Mouse (Mus musculus) intestine, postnatal 0 days (tissue): ENCODE measurements at regions not wholly inside any gene's neighbourhood (a gene's known extent, or its start where the extent isn't known, plus 50 kb on each side); places are given as distances from the start of the nearest gene placed in this dataset.

Experiments used
- ATAC-seq: fragments of 200-750 bp; cut with Nextera tagmentation; 2 replicates; pipeline ENCODE4 v1.8.0; 2017; ENCODE audit warnings: mild to moderate bottlenecking, moderate TSS enrichment, moderate library complexity
- H3K27ac ChIP-seq: fragments of 300-500 bp; sonication (generic); 2 replicates; pipeline ENCODE4 v1.5.1; 2014; ENCODE audit warnings: mild to moderate bottlenecking, low read depth, low read length, moderate library complexity
- H3K27me3 ChIP-seq: fragments of 300-500 bp; sonication (generic); replicated peaks from 2 replicates; pipeline ENCODE4 v1.6.1; 2014; ENCODE audit warnings: low read length, mixed read lengths; ENCODE audit not compliant: control insufficient read depth, insufficient read depth
- H3K36me3 ChIP-seq: fragments of 300-500 bp; sonication (generic); 2 replicates; pipeline ENCODE4 v1.6.1; 2014; ENCODE audit warnings: mild to moderate bottlenecking, moderate library complexity; ENCODE audit not compliant: control insufficient read depth, insufficient read depth
- H3K4me1 ChIP-seq: fragments of 300-500 bp; sonication (generic); replicated peaks from 2 replicates; pipeline ENCODE4 v1.6.1; 2014; ENCODE audit warnings: antibody characterized with exemption, low read length, mixed read lengths; ENCODE audit not compliant: control insufficient read depth, insufficient read depth
- H3K4me2 ChIP-seq: fragments of 300-500 bp; sonication (generic); replicated peaks from 2 replicates; pipeline ENCODE4 v1.6.1; 2014; ENCODE audit warnings: low read depth, mild to moderate bottlenecking, moderate library complexity
- H3K4me3 ChIP-seq: fragments of 300-500 bp; sonication (generic); 2 replicates; pipeline ENCODE4 v1.5.1; 2014; ENCODE audit warnings: low read depth, low read length
- H3K9ac ChIP-seq: fragments of 300-500 bp; sonication (generic); 2 replicates; pipeline ENCODE4 v1.6.1; 2014; ENCODE audit warnings: mild to moderate bottlenecking, low read depth, low read length
- H3K9me3 ChIP-seq: fragments of 300-500 bp; sonication (generic); 2 replicates; pipeline ENCODE4 v1.6.1; 2016; ENCODE audit warnings: mixed run types; ENCODE audit not compliant: control insufficient read depth
- CTCF ChIP-seq: sonication (generic); IDR thresholded peaks from 2 replicates; pipeline ENCODE4 v1.5.1; 2016; ENCODE audit warnings: low read depth, mild to moderate bottlenecking, control low read depth, antibody characterized with exemption, moderate library complexity
- WGBS: fragments of 180-500 bp; shearing (Covaris S2); extraction: QIAGEN DNeasy Blood & Tissue Kit; methylation state at CpG from one replicate; pipeline ENCODE4 v1.1.7; 2014; 5-methylcytosine and 5-hydroxymethylcytosine counted together

DNA sequence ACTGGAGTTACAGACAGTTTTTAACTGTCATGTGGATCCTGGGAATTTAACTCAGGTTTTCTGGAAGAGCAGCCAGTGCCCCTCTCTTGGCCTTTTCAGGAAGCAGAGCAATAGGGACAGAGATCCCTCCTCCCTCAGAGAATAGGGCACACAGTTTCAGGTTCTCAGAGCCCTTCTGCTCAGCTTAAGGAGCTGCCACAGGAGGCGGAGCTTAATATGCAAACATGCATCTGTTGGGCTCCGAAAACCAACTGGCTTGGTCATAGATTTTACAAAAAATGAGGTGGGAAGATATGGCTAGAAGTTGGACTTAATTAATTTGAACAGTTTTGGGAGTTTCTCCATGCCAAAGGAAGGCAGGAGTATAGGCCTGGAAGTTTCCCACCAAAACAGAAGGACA is 61.9 kb upstream of the Znrf2 start:
- 93% methylated on average over 2 of the region's 2 CpGs for WGBS
- Histone ChIP-seq H3K36me3 (no peaks in the 10 kb centered on the region), H3K4me2 (no peak overlapping the region), H3K27ac (no peak overlapping the region), H3K9ac (no peak overlapping the region), H3K4me1 (no peaks in the 10 kb centered on the region; the same call in 1 of the 2 replicates), H3K27me3 (no peaks in the 10 kb centered on the region), H3K4me3 (no peak overlapping the region), H3K9me3 (no peaks in the 10 kb centered on the region)
- no peak for ATAC-seq
- no peak for TF ChIP-seq CTCF

DNA sequence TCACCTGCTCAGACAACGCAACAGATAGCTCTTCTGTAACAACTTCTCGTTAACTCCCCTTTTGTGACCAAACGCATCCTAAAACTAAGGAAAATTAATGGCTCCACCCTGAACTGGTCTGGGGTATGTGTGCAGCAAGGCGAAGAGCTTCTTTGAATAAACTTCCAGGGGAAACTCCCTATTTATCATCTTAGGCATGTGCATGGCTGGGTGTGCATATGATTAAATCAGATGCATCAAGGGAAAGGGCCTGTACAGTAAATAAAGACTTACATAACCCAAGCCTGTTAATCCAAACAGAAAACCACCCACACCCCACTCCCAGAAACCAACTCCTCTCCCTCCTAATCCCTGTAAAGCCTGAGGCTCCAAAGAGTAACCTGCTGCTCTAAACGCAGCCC is 59.2 kb upstream of the Znrf2 start:
- Histone ChIP-seq H3K9me3 (no peaks in the 10 kb centered on the region), H3K4me1 (no peaks in the 10 kb centered on the region; the same call in 1 of the 2 replicates), H3K9ac (no peak overlapping the region), H3K4me3 (no peak overlapping the region), H3K4me2 (no peak overlapping the region), H3K27me3 (no peaks in the 10 kb centered on the region), H3K27ac (no peak overlapping the region), H3K36me3 (no peaks in the 10 kb centered on the region)
- WGBS, result 50% methylated on average over 5 of the region's 5 CpGs
- TF ChIP-seq CTCF, result no peak
- ATAC-seq, result no peak

DNA sequence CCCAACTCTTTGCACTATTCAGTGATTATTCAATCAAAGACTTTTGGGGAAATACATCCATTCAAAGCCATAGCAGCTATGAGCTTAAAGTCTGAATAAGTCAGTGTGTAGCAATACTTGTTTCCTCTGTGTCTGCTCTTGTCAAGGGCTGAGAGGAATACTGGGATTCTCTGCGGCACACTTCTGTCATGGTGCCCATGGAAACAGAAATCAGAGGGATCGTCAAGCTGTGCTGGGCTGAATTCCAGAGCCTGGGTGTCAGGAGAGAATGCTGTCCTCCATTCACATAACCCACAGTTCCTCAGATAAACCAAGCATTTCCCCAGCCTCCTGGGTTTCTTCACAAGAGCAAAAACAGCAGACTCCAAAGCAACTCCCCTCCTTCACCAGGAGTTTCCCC is 58.6 kb upstream of the Znrf2 start:
- WGBS, result 54% methylated on average over 2 of the region's 2 CpGs
- H3K27ac ChIP-seq, result no peak overlapping the region
- H3K27me3 ChIP-seq, result no peaks in the 10 kb centered on the region
- peaks cover 1% of the 10 kb centered on the region for H3K4me1 ChIP-seq
- ATAC-seq, result no peak
- no peaks in the 10 kb centered on the region for H3K9me3 ChIP-seq
- no peak for TF ChIP-seq CTCF
- H3K4me2 ChIP-seq, result no peak overlapping the region
- no peak overlapping the region for H3K4me3 ChIP-seq
- no peaks in the 10 kb centered on the region for H3K36me3 ChIP-seq
- no peak overlapping the region for H3K9ac ChIP-seq

DNA sequence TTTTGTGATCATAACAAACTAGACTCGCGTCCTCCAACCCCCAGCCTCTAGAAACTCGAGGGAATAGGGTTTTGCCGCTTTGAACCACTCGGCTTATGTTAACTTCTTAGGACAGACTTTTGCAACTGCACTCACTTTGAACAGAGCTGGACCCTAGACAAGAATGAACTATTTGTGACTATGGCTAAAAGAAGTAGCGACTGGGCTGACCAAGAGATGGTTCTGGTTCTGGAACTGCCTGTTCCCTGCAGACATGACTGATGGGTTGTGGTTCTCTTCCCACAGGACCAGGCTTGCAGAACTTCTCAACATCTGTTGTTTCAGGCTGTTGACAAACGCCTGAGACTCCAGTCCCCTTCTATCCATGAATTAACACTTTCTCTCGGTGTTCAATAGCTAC is 57.5 kb upstream of the Znrf2 start:
- H3K4me3 ChIP-seq, result no peak overlapping the region
- peaks cover 3% of the 10 kb centered on the region for H3K4me1 ChIP-seq
- 61% methylated on average over 8 of the region's 8 CpGs for WGBS
- H3K36me3 ChIP-seq, result no peaks in the 10 kb centered on the region
- no peak for TF ChIP-seq CTCF
- no peaks in the 10 kb centered on the region for H3K27me3 ChIP-seq
- no peak overlapping the region for H3K27ac ChIP-seq
- ATAC-seq, result no peak
- H3K4me2 ChIP-seq, result no peak overlapping the region
- no peak overlapping the region for H3K9ac ChIP-seq
- no peaks in the 10 kb centered on the region for H3K9me3 ChIP-seq

DNA sequence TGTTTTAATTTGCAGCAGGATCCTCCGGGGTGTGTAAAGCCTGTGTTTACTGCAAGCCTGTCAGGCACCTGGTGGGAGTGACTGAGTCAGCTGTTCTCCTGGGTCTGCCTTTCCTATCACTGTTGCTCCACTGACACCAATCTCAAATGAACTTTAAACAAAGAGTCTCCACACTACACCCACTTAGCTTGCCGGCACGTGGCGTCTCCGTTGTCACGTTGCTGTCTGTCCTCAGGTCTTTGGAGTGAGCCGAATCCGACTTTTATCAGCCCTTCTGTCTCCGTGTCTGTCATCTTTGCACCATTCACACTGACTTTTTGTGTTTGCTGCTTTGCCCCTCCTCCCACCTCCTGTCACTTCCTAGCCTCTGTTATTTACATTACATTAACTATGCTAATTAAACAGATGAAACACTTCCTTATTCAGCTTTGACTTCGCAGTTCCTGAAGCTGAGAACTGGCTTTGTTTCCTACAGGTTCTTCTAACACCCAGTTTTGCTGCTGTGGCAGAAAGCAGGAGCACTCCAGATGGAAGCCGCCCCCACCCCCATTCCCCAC is 56.7 kb upstream of the Znrf2 start:
- Histone ChIP-seq H3K4me3 (0 out of 2 replicates have a peak overlapping the region, but pooled peaks have one; percentile 2), H3K27ac (no peak overlapping the region), H3K27me3 (no peaks in the 10 kb centered on the region), H3K9me3 (no peaks in the 10 kb centered on the region), H3K9ac (no peak overlapping the region), H3K4me1 (peaks cover 3% of the 10 kb centered on the region), H3K36me3 (no peaks in the 10 kb centered on the region), H3K4me2 (peak overlapping the region; percentile 51)
- ATAC-seq, result peak; percentile 73
- no peak for TF ChIP-seq CTCF
- WGBS, result 1% methylated on average over 11 of the region's 11 CpGs

DNA sequence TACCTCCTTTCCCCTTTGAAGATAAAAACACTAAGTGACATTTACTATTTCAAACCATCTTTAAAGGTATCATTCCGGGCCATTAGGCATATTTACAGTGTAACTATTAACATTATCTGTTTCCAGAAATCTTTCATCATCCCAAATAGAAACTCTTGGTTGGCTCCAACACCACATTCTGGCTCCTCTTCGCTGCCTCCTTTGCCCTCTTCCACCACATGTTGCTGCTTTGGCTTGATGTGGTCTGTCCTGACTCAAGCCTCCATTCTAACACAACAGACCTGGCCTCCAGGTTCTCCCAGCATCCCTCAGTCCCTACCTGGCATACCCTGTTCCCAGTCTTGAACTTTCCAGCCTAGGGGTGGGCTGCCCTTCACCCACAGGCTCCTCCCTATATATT is 56.2 kb upstream of the Znrf2 start:
- Histone ChIP-seq H3K27ac (no peak overlapping the region), H3K36me3 (no peaks in the 10 kb centered on the region), H3K9ac (no peak overlapping the region), H3K27me3 (no peaks in the 10 kb centered on the region), H3K4me3 (no peak overlapping the region), H3K9me3 (no peaks in the 10 kb centered on the region), H3K4me2 (peak overlapping the region; percentile 51), H3K4me1 (peaks cover 3% of the 10 kb centered on the region)
- no peak for ATAC-seq
- TF ChIP-seq CTCF, result no peak
- 55% methylated on average over 2 of the region's 2 CpGs for WGBS

DNA sequence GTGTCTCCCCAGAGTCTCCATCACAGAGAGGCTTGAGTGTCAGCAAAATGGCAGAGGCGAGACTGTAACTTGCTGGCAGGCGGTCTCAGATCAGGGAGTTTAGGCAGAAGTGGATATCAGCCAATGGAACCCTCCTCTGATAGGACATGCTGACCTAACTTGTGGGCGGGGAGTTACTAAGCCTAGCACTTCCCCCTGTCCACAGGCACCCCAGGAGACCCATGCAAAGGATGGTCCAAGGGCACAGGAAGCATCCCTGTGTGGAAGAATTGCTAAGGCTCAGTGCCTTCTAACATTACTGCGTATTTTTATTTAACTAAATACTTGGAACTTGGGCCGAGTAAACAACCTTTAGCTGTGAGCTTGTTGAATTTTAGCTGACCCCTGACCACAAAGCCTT is 54.7 kb upstream of the Znrf2 start:
- H3K9me3 ChIP-seq, result no peaks in the 10 kb centered on the region
- no peak overlapping the region for H3K4me3 ChIP-seq
- H3K27me3 ChIP-seq, result no peaks in the 10 kb centered on the region
- peaks cover 3% of the 10 kb centered on the region for H3K4me1 ChIP-seq
- no peak for ATAC-seq
- no peak overlapping the region for H3K4me2 ChIP-seq
- H3K9ac ChIP-seq, result no peak overlapping the region
- no peak overlapping the region for H3K27ac ChIP-seq
- 81% methylated on average over 5 of the region's 5 CpGs for WGBS
- no peak for TF ChIP-seq CTCF
- no peaks in the 10 kb centered on the region for H3K36me3 ChIP-seq
